Mouse (Mus musculus) MEL-GATA-1-ER (cell line): ENCODE data around the gene Piga.

Source experiments
- DNase-seq: peaks from one replicate; pipeline ENCODE4 v3.0.0-alpha.2; 2012; ENCODE audit warnings: low read depth; ENCODE audit errors: extremely low read depth

The Piga gene

DNA sequence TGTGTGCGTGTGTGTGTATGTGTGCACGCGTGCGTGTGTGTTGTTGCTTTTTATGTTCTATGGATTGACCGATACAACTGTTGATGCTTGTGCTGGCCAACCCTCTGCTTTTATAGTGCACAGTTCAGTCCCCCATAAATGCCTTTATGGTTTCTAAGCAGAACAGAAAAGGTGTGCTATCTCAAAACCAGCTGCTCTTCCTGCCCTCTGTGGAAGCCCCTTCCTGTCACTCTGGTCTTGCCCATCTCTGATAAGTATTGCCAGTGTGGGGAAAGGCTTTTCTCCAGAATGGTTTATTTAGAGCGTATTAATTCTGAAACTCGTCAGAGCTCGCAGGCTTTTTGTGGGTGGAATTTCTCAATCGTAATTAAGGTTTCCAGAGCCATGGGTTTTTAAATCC lies 13.1 kb downstream of the Piga start:
- DNase-seq = no peak

DNA sequence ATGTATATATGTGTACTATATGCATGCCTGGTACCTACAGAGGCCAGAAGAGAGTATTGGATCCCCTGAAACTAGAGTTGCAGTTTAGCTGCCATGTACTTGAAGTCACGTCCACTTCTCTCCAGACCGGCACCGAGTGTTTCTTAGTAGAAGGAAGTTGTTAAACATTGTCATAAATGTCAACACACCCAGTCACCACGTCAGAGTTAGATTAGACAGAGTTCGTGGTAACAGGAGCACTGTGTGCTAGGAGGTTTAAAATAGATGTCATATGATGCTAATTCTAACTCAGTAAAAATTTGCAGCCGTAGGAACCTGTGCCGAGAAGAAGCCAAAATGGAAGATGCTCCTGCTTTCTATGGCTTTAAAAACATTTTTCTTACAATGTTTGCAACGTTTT lies 17.1 kb downstream of the Piga start, which contains the start of gene Asb11:
Gene Asb11 (plus strand): TSS at position 286 of the 400 bp plus-strand sequence.
- DNase-seq = no peak

DNA sequence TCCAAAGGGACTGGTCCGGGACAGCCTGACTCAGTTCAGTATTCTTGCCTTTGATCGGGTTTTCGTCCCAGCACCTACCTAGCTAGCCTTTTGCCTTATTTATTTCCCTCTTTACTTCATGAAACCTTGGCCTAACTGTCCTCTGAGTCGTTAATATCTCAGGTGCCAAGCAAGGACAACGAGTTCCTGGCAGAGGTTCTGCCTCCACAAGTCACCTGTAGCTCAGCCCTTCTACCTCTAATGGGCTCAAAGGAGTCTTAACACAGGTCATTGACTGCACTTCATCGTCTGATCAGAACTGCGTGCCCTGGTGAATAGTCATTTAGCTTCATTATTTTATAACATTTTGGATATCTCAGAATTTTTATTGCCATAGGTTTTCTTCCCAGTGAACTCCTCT lies 19.9 kb downstream of the Piga start:
- DNase-seq = no peak

DNA sequence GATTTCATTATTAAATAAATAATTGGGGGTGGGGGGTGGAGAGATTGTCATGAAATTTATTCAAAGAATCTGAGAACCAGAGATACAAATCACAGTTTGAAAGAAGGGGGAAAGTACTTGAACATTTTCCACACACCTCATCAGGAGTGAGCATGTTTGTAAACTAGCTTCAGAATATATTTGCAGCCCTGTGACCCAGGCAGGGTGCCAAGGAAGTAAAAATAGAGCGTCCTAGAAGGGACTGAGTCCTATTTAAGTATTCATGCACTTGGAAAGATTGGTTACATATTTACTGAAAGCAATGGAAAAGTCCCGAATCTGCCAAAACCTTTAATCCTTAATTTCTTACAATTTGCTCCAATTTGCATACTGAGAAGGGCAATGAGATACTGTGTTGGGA lies 20.6 kb downstream of the Piga start:
- DNase-seq = no peak

DNA sequence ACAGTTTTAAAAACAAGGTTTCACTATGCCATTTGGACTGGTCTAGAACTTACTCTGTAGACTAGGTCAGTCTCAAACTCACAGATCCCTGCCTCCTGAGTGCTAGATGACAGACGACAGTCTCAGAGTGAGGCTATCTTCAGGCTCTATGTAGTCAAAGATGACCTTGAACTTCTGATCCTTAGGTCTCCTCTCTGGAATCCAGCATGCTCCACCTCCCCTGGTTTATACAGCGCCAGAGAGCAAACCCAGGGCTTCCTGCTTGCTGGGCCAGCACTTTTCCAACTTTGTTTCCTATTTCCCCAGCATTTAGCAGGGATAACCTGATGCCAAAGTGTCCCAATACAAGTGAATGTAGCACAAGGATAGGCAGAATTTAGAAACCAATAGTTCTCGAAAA lies 21.1 kb downstream of the Piga start:
- no peak for DNase-seq

DNA sequence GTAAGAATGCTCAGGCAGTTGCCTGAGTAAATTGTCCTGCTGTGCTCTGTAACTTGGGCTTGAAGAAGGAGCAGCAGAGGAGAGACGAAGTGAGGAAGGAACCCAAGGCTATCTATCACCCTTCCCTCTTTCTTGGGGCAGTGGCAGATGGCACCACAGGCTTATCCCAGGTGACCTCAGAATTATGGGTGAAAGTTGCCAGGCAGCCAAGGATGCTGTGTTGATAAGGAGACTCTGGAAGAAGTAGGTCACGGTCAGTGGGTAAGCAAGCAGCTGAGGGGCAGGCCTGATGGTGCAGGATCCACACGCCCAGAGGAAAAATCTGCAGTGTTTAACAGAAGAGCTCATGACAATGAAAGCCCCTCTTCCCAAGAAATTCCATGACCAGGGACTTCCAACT lies 21.7 kb downstream of the Piga start:
- no peak for DNase-seq

DNA sequence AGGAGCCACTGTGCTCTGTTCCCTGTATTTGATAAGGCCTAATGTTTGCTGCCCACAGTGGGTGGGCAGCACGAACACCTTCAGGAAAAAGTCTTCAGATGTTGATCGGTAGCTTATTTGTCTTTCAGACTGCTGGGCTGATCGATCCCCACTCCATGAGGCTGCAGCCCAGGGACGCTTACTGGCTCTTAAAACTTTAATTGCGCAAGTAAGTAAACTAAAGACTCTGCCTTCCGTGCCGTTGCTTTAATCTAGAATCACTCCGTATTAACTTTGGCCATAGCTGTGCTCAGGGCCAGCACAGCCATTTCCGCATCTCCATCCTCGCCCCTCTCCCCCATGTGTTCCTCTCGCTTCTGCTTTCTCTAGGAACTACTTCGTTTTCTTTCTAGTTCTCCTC lies 26.0 kb downstream of the Piga start:
- no peak for DNase-seq

DNA sequence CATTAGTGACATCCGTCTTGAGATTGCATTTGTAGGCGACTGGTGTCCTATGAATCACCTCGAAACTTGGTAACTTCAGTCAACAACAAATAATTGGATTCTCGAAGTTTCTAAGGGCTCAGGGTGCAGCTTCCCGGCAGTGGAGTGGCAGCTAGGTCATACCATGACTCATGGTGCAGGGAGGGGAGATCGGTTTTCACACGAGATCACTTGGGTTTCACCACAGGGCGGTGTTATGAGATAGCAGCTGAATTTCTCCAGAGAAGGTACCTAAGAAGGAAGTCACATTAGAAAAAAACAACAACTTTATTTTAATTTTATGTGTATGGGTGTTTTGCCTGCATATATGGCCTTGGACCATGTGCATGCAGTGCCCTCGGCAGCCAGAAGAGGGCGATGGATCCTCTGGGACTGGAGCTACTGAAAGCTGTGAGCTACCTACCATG lies 26.5 kb downstream of the Piga start:
- peak; percentile 65 for DNase-seq

DNA sequence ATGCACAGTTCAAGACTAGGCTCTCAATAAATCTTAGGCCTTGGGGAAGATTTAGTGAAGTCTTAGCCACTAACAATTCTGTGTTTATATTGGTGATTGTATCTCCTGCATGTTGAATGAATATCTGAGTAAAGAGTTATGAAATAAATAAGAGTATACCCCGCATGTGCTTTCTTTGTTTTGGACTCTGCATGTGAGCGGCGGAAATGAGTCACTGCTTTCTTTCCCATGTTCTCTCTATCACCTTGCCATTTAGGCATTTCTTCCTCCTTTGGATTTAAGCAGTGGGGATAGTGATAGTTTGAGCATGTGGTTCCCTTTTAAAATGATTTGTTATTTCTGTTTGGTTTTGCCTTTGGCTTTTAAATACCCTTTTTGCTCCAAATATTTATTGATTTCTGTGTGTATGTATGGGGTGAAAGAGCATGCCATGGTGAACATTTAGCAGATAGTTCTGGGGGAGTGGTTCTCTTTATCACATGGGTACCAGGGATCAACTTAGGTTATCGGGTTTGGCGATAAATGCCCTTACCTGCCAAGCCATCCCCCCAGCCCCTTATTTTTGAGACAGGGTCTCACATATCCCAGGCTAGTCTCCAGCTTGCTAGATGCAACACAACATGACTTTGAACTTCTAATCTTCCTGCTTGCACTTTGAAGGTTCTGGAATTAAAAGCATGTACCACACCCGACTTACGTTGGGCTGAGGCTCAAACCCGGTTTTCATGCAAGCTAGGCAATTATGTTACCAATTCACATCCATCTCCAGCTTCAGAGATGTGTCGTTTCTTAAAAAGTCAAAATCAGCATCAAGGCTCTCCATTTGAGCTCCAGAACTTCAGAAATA lies 27.5 kb downstream of the Piga start:
- DNase-seq = no peak

DNA sequence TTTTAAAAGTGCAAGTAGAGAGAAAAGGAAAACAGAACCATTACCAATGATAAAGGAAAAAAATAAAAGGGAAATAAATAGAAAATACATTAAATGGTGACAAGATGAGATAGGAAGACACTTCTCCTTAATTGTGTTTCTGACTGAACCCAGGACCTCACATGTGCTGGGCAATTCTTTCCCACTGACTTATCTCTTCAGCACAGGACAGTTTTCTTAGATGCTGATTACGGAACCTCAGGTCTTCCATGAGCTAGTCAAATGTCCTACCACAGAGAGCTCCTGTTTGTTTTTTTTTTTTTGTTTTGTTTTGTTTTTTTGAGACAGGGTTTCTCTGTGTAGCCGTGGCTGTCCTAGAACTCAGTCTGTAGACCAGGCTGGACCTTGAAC lies 28.1 kb downstream of the Piga start:
- DNase-seq = peak; percentile 94

DNA sequence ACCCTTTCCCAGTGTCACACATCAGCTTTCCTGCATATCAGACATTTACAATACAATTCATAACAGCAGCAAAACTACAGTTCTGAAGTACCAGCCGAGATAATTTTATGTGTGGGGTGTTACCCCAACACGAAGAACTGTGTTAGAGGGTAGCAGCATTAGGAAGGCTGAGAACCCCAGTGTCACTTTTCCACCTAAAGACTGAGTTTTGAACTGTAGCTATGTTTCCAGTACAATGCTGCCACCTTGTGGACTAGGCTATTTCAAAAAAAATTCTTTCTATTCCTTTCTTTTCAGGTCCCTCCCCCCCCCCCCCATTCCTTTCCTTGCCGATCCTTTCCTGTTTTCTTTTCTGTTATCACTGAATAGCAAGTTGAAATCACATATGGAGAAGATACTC lies 29.6 kb downstream of the Piga start:
- peak; percentile 73 for DNase-seq

DNA sequence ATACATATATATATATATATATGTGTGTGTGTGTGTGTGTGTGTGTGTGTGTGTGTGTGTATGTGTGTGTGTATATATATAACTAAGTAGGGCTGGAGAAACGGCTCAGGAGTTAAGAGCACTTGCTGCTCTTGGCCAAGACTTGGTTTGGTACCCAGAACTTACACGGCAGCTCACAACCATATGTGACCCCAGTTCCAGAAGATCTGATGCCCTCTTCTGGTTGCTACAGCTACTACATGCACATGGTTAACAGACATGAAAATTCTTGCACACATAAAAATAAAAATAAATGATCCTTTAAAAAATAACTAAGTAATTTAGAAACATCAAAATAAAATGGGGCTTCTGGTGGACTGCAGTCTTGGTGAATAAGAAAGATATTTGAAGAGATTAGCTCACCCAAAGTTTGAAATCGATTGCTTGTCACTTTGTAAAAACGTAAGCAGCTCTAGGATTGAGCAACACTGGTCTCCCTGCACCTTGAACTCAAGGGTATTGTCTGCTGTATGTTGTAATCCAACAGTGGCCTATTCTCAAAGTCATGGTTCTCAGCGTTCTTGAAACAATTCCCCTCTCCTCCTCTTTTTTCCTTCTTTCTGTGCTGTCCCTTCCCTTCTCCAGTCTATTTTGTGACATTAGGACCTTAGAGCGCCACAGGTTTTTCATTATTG lies 39.8 kb downstream of the Piga start:
- DNase-seq = no peak
